Mouse (Mus musculus): ENCODE results near the gene Plekha6. TPM values are rescaled to one million over a fixed set of nuclear protein-coding genes. Genes with fewer than 3 reads are reported as not detected.

Plekha6 gene
- polyA plus RNA-seq, 1 experiment from 2014 or later: 1.6 TPM

- Histone ChIP-seq H3K27me3 (peaks cover 38% of the 10 kb centered on the region), H3K27ac (no peak overlapping the region), H3K36me3 (no peaks in the 10 kb centered on the region), H3K4me3 (replicated peaks) (peak overlapping the region; percentile 41), H3K4me2 (peak overlapping the region; percentile 82), H3K4me1 (replicated peaks) (peaks cover 34% of the 10 kb centered on the region), H3K9me3 (no peaks in the 10 kb centered on the region), H3K9ac (replicated peaks) (peak overlapping the region; percentile 27)
- ATAC-seq (ENCODE audit: insufficient number of reproducible peaks, insufficient read depth, low FRiP score, low TSS enrichment, low read depth): no peak
- WGBS: 19% methylated on average over 16 of the region's 16 CpGs
Measured at GRCm38 (mm10) chr1:133183141-133183925, 19.3 kb downstream of the Plekha6 start.

GRCm38 (mm10) chr1:133187948-133188680 is 24.1 kb downstream of the Plekha6 start:
- H3K9ac ChIP-seq (replicated peaks): no peak overlapping the region
- H3K27ac ChIP-seq: peak overlapping the region; percentile 17; the same call in 1 of the 2 replicates
- H3K4me2 ChIP-seq: no peak overlapping the region; the same call in 1 of the 2 replicates
- ATAC-seq (ENCODE audit: insufficient number of reproducible peaks, insufficient read depth, low FRiP score, low TSS enrichment, low read depth): 0 out of 2 replicates have a peak, but pooled peaks have one; percentile 48
- H3K4me1 ChIP-seq (replicated peaks): peaks cover 17% of the 10 kb centered on the region
- 13% methylated on average over 4 of the region's 4 CpGs for WGBS
- H3K36me3 ChIP-seq: no peaks in the 10 kb centered on the region
- no peaks in the 10 kb centered on the region for H3K9me3 ChIP-seq
- H3K4me3 ChIP-seq (replicated peaks): no peak overlapping the region
- peaks cover 6% of the 10 kb centered on the region for H3K27me3 ChIP-seq

GRCm38 (mm10) chr1:133188719-133189118 is 24.7 kb downstream of the Plekha6 start:
- H3K36me3 ChIP-seq: no peaks in the 10 kb centered on the region
- peaks cover 12% of the 10 kb centered on the region for H3K4me1 ChIP-seq (replicated peaks)
- no peak overlapping the region for H3K4me2 ChIP-seq
- no peak for ATAC-seq (ENCODE audit: insufficient number of reproducible peaks, insufficient read depth, low FRiP score, low TSS enrichment, low read depth)
- peaks cover under 1% of the 10 kb centered on the region; the same call in 1 of the 2 replicates for H3K27me3 ChIP-seq
- no peak overlapping the region for H3K9ac ChIP-seq (replicated peaks)
- H3K4me3 ChIP-seq (replicated peaks): no peak overlapping the region
- 90% methylated on average over 8 of the region's 8 CpGs for WGBS
- H3K9me3 ChIP-seq: no peaks in the 10 kb centered on the region
- no peak overlapping the region for H3K27ac ChIP-seq

- Histone ChIP-seq H3K4me3 (replicated peaks) (no peak overlapping the region), H3K27me3 (no peaks in the 10 kb centered on the region), H3K9me3 (no peaks in the 10 kb centered on the region), H3K4me1 (replicated peaks) (peaks cover 12% of the 10 kb centered on the region), H3K27ac (no peak overlapping the region), H3K4me2 (no peak overlapping the region), H3K9ac (replicated peaks) (no peak overlapping the region), H3K36me3 (no peaks in the 10 kb centered on the region)
- no peak for ATAC-seq (ENCODE audit: insufficient number of reproducible peaks, insufficient read depth, low FRiP score, low TSS enrichment, low read depth)
Measured at GRCm38 (mm10) chr1:133189471-133189870, 25.5 kb downstream of the Plekha6 start.

- H3K4me1 ChIP-seq (replicated peaks): peaks cover 12% of the 10 kb centered on the region
- no peaks in the 10 kb centered on the region for H3K9me3 ChIP-seq
- no peak overlapping the region for H3K4me3 ChIP-seq (replicated peaks)
- no peak for ATAC-seq (ENCODE audit: insufficient number of reproducible peaks, insufficient read depth, low FRiP score, low TSS enrichment, low read depth)
- 78% methylated on average over 9 of the region's 9 CpGs for WGBS
- H3K9ac ChIP-seq (replicated peaks): no peak overlapping the region
- H3K36me3 ChIP-seq: no peaks in the 10 kb centered on the region
- H3K4me2 ChIP-seq: no peak overlapping the region
- peaks cover 5% of the 10 kb centered on the region; the same call in 1 of the 2 replicates for H3K27me3 ChIP-seq
- no peak overlapping the region for H3K27ac ChIP-seq
Measured at GRCm38 (mm10) chr1:133190550-133190949, 26.5 kb downstream of the Plekha6 start.

- Histone ChIP-seq H3K27ac (no peak overlapping the region), H3K27me3 (peaks cover 8% of the 10 kb centered on the region; the same call in 1 of the 2 replicates), H3K4me2 (no peak overlapping the region), H3K9ac (replicated peaks) (no peak overlapping the region; the same call in 1 of the 2 replicates), H3K4me1 (replicated peaks) (peaks cover 26% of the 10 kb centered on the region), H3K36me3 (no peaks in the 10 kb centered on the region), H3K4me3 (replicated peaks) (no peak overlapping the region), H3K9me3 (no peaks in the 10 kb centered on the region)
- WGBS: 17% methylated on average over 6 of the region's 6 CpGs
- no peak for ATAC-seq (ENCODE audit: insufficient number of reproducible peaks, insufficient read depth, low FRiP score, low TSS enrichment, low read depth)
Measured at GRCm38 (mm10) chr1:133196181-133196580, 32.2 kb downstream of the Plekha6 start.

GRCm38 (mm10) chr1:133197266-133197665 is 33.3 kb downstream of the Plekha6 start:
- H3K4me2 ChIP-seq: no peak overlapping the region
- H3K9me3 ChIP-seq: no peaks in the 10 kb centered on the region
- H3K4me3 ChIP-seq (replicated peaks): no peak overlapping the region
- no peak for ATAC-seq (ENCODE audit: insufficient number of reproducible peaks, insufficient read depth, low FRiP score, low TSS enrichment, low read depth)
- peaks cover 29% of the 10 kb centered on the region for H3K4me1 ChIP-seq (replicated peaks)
- peaks cover 8% of the 10 kb centered on the region; the same call in 1 of the 2 replicates for H3K27me3 ChIP-seq
- no peak overlapping the region for H3K27ac ChIP-seq
- no peak overlapping the region for H3K9ac ChIP-seq (replicated peaks)
- 64% methylated on average over 6 of the region's 6 CpGs for WGBS
- H3K36me3 ChIP-seq: no peaks in the 10 kb centered on the region

GRCm38 (mm10) chr1:133199706-133200105 is 35.7 kb downstream of the Plekha6 start:
- no peak overlapping the region for H3K4me3 ChIP-seq (replicated peaks)
- no peak overlapping the region for H3K27ac ChIP-seq
- no peak overlapping the region for H3K4me2 ChIP-seq
- no peak for ATAC-seq (ENCODE audit: insufficient number of reproducible peaks, insufficient read depth, low FRiP score, low TSS enrichment, low read depth)
- H3K9ac ChIP-seq (replicated peaks): no peak overlapping the region
- H3K9me3 ChIP-seq: no peaks in the 10 kb centered on the region
- H3K36me3 ChIP-seq: no peaks in the 10 kb centered on the region
- WGBS: 66% methylated on average over 7 of the region's 7 CpGs
- peaks cover 29% of the 10 kb centered on the region for H3K4me1 ChIP-seq (replicated peaks)
- peaks cover 8% of the 10 kb centered on the region; the same call in 1 of the 2 replicates for H3K27me3 ChIP-seq

GRCm38 (mm10) chr1:133201499-133201898 is 37.5 kb downstream of the Plekha6 start:
- H3K9me3 ChIP-seq: no peaks in the 10 kb centered on the region
- no peak for ATAC-seq (ENCODE audit: insufficient number of reproducible peaks, insufficient read depth, low FRiP score, low TSS enrichment, low read depth)
- no peak overlapping the region for H3K4me3 ChIP-seq (replicated peaks)
- WGBS: 44% methylated on average over 4 of the region's 4 CpGs
- no peak overlapping the region for H3K27ac ChIP-seq
- peaks cover 25% of the 10 kb centered on the region for H3K4me1 ChIP-seq (replicated peaks)
- no peak overlapping the region for H3K4me2 ChIP-seq
- no peaks in the 10 kb centered on the region for H3K36me3 ChIP-seq
- no peak overlapping the region for H3K9ac ChIP-seq (replicated peaks)
- 0 out of 2 replicates have a peak, but pooled peaks cover 5% of the 10 kb centered on the region for H3K27me3 ChIP-seq

GRCm38 (mm10) chr1:133203701-133204100 is 39.7 kb downstream of the Plekha6 start:
- H3K27me3 ChIP-seq: 0 out of 2 replicates have a peak, but pooled peaks cover 5% of the 10 kb centered on the region
- H3K9ac ChIP-seq (replicated peaks): no peak overlapping the region
- no peak for ATAC-seq (ENCODE audit: insufficient number of reproducible peaks, insufficient read depth, low FRiP score, low TSS enrichment, low read depth)
- no peak overlapping the region for H3K4me2 ChIP-seq
- no peak overlapping the region for H3K4me3 ChIP-seq (replicated peaks)
- WGBS: 47% methylated on average over 2 of the region's 2 CpGs
- no peaks in the 10 kb centered on the region for H3K9me3 ChIP-seq
- peaks cover 20% of the 10 kb centered on the region for H3K4me1 ChIP-seq (replicated peaks)
- no peaks in the 10 kb centered on the region for H3K36me3 ChIP-seq
- no peak overlapping the region for H3K27ac ChIP-seq

GRCm38 (mm10) chr1:133204341-133204849 is 40.4 kb downstream of the Plekha6 start:
- ATAC-seq (ENCODE audit: insufficient number of reproducible peaks, insufficient read depth, low FRiP score, low TSS enrichment, low read depth): no peak
- Histone ChIP-seq H3K27me3 (0 out of 2 replicates have a peak, but pooled peaks cover 5% of the 10 kb centered on the region), H3K27ac (no peak overlapping the region), H3K9me3 (no peaks in the 10 kb centered on the region), H3K4me3 (replicated peaks) (no peak overlapping the region), H3K4me1 (replicated peaks) (peaks cover 22% of the 10 kb centered on the region), H3K4me2 (no peak overlapping the region), H3K9ac (replicated peaks) (no peak overlapping the region), H3K36me3 (no peaks in the 10 kb centered on the region)
- WGBS: 73% methylated on average over 11 of the region's 11 CpGs

Data from limb, embryonic 12.5 days (tissue).